Mouse (Mus musculus): ENCODE data around the gene Rhbdl3.
"Not testable (repeated sequence)": the region's sequence is repeated elsewhere in the genome, so short reads cannot be mapped to it uniquely, and the experiment has no call there.

Rhbdl3 gene

DNA sequence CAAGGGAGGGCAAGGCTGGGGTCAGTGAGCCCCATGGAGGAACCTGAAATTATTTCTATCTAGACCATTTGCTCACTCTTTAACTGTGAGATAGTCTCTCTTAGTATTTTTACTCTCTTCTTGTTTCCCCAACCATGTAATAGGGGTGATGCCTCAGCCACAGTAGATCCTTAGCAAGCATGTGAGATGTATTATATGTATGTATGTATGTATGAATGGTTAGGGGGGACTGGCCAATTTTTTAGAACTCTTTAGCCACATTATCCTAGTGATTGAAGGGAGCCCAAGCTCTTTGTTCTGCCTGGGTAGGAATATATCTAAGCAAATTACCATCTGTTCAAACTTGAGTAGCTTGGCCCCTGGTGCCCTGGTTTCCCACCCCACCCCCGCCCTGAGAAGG is 12.8 kb downstream of the Rhbdl3 start:
- no peak for DNase-seq

DNA sequence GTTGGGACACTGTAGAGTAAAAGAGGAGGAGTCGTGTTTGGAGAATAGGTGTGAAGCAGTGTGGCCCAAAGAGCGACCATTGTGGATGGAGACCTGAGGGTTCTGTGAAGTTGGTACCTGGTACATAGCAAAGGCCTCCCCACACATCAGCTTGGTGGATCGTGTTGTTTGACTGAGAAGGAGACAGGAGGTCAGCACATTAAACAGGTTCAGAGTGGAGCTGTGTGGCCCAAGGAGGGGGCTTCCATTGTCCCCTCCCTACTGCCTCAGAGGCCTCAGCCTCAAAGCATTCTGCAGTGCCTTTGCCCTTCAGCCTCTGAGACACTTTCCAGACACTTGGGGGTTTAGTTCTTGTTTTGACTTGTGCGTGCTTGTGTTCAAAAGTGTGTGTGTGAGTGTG is 13.2 kb downstream of the Rhbdl3 start:
- DNase-seq = no peak

DNA sequence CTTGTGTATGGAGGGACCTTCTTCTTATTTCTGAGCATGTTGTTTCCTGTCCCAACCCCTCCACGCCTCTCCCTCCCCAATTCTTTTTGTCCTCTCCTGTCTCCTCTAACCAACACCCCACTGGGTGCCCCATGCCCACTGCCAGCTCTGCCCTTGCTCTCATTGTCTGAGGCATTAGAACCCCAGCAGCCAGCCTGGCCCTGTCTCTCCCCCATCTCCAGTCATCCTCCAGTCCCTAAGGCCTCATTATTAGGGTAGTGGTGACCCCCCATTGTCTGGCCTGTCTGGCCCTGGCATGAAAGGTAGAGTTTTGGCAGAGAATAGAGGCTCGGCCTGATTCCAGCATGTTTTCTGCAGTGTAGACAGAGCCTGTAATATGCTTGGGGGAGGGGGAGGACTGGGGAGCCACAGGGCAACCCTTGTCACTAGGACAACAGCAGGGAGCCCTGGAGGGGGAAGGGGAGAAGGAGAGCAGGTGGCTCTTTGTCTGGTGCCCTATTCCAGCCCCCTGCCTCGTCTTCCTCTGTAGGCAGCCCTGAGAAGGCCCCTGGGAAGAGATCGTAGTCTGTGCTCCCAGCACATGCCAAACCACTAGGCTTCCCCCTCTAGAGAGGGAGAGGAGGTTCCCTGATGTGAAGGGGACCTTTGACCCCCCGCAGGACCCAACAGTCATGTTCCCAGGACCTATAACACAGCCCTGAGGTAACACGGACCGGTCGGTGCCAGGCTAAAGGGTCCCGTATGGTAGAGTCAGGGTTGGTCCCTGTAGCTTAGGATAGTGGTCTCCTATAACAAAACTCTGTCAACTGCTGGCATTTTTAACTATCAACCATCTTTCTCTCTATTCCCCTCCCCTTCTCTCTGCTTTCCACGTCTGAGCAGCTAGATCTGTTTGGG is 15.3 kb downstream of the Rhbdl3 start:
- no peak for DNase-seq

DNA sequence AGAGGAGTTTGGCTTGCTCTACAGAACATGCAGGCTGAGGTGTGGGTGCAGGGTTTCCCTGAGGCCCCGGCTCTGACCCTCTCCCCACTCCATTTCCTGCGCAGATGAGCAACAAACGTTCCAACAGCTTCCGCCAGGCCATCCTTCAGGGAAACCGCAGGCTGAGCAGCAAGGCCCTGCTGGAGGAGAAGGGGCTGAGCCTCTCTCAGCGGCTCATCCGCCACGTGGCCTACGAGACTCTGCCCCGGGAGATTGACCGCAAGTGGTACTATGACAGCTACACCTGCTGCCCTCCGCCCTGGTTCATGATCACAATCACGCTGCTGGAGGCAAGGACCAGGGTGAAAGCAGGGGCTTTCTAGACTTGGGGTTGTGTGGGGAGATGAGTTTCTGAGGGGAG is 22.5 kb downstream of the Rhbdl3 start:
- peak in 1 of 2 experiments; percentile 4 for DNase-seq

DNA sequence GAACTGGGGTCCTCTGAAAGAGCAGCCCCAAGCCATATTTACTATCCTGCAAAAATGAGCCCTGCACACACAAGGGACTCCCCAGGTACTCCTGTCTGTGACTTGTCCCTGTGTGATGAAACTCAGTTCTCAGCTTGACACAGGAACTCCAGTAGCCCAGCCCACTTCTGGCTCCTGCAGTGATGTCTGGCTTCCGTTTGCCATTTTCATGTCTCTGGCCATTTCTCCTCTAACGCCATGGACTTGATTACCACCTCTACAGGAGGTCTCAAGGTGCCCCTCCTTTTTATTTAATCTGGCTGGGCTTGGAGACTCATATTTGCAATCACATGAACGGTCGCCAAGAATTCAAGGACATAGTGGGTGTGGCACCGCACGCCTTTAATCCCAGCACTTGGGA is 23.9 kb downstream of the Rhbdl3 start:
- no peak for DNase-seq

DNA sequence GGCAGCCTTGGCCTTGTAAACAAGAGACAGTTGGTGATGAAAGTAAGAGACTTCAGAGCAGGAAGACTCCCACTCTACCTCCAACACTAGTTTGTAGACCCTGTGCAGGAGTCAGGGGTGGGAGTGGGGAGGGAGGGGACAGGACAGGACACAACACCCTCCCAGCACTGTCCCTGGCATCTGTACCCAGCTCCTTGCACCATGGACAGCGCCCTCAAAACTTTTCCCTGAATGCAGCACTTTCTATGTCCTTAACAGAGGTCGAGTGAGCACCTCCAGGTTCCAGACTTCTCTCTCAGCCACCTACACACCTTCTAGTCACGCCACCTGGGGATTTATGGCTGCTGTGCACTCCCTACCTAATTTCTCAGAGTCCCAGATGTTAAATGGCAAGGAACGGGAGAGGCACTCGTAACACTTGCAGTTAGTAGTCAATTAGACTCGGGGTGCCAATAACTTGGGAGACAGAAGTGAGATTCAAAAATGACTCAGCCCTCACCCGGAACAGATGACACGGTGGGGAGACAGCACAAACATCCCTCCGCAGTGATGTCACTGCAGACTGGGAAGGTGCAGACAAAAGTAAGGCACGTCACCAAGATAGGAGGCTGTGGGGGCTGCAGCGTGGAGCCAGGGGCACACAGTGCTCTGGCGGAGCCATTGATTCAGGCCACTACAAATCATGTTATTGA is 32.1 kb downstream of the Rhbdl3 start:
- DNase-seq = peak in 1 of 2 experiments; percentile 25

DNA sequence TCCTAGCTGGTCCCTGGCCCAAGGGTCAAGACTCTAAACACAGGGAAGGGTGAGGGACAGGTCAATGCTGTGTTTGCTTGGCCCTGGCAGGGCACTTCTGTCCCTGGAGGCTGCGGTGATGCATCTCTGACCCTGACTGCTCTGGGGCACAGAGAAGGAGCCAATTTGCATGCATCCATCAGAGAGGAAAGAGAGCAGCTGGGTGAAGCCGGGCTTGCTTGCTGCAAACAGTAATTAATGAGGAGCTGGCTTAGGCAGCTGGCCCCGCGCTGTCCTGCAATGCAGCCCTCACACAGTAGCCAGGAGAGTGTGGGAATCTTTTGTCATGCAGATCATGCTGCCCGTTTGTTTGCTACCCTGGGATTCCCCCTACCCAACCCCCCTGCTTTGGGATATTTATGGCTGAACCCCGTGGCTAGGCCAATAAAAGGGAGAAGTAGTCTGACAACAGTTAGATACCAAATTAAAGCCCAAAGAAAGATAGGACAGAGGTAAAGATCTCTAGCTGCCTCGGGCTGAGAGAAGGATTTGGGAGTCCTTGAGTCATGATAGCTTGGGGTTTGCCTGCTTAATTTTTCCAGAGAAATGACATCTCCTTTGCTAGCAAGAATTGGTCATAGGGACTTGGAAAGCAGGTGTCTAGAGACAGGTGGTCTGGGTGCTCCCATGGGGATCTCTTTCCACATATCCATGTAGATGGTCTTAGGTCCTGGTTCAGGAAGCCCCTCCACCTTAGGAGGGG is 35.1 kb downstream of the Rhbdl3 start:
- no peak for DNase-seq

DNA sequence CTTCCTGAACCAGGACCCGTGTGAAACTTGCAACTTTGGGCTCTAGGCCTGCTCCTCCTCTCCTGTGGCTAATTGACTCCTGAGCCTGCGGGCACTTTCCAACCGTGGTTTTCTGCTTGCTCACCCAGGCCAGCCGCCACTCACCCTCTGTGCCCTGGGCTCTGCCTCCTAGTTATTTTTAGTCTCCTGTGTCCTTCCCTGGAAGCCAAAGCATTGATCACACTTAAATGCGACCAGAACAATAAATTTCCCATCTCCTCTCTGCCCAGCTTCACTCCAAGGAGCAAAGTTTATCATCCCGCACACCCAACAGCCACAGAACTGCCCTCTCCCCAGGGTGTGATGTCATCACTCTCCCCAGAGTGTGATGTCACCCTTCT is 35.6 kb downstream of the Rhbdl3 start:
- DNase-seq = no peak

DNA sequence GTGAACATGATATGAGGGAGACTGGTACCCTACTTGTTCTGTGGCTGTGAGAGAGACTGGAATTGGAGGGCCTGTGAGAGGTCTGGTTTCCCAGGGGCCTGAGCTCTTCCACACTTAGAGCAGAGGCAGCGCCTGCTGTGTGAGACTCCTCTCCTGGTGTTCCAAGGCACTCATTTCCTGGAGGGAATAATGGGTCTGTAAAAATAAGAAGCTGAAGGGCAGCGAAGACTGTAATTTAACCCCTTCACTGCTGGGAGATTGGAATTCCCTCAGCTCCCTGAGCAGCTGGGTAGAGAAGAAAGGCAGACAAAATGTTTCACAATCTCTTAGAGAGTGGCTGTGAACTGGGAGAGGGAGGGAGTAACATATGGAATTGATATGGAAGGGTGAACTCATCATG is 41.8 kb downstream of the Rhbdl3 start:
- no peak for DNase-seq

DNA sequence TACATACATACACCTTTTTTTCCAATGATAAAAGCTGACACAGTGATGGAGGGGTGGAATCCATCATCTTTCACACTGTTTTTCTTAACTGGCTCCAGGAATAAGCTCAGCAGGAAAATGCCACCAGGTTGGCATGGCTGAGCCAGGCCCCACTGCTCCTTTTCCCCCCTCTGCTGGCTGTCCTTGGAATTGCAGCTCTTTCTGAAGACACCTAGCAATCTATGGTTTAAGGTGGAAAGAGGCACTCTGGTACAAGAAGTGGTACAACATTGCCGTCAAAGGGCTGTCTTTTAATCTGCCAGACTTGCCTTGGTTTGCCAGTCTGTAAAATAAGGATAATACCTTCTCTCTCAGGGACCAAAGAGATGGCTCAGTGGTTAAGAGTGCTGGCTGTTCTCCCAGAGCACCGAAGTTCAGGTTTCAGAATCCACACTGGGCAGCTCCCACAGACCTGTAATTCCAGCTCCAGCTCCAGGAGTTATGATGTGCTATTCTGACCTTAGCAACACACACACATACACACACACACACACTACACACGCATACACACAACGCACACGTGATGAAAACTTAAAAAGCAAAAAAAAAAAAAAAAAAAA is 51.2 kb downstream of the Rhbdl3 start:
- peak; percentile 74 to 96 for DNase-seq

DNA sequence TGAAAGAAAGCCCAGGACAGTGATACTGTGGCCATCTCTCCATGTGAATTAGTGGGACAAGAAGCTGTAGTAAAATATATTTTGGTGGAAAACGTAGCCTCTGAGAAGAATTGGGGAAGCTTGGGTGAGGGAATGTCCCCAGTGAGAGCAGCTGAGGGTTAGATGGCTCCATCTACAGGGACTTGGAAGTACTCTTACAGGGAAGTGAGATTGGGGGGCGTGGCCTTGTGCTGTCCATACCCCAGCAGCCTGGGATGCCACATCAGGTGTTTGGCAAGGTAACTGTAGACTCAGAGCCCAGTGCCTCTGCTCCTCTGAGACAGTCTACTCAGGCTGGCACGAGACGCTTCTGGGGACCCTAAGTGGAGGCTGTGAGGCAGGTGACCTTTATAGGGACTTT is 54.1 kb downstream of the Rhbdl3 start:
- peak in 1 of 2 experiments; percentile 37 for DNase-seq

DNA sequence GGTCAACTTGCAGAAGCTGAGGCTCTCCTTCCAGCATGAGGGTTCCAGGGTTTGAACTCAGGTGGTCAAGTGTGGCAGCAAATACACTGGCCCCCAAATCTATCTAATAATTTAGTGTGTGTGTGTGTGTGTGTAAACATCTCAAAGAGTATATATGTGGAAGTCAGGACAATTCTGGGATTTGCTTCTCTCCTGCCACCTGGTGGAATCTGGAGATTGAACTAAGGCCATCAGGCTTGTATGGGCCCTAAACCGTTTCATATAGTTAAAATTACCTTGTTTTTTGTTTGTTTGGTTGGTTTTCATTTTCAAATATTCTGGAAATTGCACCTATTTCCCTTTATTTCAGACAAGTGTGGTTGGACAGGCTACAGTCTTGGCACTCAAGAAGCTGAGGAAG is 68.2 kb downstream of the Rhbdl3 start:
- DNase-seq = no peak

DNA sequence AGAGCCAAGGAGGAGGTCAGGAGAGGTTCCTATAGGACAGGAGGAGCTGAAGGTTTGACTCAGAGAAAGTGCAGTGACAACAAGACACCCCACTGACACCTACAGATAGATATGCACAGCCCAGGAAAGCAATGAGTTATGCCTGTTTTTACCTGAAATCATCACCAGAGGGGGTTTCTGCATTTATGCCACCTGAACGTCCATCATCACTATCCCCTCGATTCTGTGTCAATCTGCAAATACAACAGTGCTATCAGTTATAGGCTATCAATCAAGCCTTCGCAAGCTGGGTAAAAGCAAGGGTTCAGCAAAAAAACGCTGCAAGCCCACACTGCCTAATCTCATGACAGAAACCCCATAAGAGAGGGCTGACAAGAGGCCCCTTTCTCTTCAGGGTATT is 75.9 kb downstream of the Rhbdl3 start:
- no peak for DNase-seq

DNA sequence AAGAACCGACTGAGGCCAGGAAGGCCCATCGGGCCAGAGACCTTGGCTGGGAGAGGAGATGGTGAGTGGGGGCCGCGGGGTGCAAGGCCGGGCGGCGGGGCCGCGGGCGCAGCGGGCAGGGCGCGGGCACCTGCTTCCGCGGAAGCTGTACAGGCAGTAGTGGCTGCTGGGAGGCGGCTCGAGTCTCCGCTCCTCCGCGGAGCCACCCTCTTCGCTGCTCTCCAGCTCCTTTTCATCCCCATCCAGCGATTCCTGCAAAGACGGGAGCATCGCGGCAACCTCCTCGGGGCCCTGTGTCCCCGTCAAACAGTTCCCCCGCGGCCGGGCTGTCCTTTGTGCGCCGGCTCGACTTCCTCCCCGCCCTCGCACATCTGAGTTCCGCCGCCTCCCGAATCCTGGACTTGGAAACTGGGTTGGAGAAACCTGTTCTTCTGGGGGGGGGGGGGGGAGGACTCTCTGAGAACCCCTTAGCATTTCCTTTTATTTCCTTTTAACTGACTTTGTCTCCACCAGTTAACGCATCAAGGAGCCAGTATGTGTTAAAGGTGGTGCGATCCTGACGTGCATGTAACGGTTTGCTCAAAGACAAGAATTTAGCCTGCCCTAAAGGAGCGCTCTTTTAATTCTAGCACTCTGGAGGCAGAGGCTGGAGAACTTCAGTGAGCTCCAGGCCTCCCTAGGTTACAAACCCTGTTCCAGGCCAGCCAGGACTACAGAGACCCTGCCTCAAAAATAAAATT is 77.2 kb downstream of the Rhbdl3 start, which contains the start of gene 5730455P16Rik:
TSS of gene 5730455P16Rik (minus strand) at position 323 of the 740 bp plus-strand sequence.
- DNase-seq = peak; percentile 82 to 91

DNA sequence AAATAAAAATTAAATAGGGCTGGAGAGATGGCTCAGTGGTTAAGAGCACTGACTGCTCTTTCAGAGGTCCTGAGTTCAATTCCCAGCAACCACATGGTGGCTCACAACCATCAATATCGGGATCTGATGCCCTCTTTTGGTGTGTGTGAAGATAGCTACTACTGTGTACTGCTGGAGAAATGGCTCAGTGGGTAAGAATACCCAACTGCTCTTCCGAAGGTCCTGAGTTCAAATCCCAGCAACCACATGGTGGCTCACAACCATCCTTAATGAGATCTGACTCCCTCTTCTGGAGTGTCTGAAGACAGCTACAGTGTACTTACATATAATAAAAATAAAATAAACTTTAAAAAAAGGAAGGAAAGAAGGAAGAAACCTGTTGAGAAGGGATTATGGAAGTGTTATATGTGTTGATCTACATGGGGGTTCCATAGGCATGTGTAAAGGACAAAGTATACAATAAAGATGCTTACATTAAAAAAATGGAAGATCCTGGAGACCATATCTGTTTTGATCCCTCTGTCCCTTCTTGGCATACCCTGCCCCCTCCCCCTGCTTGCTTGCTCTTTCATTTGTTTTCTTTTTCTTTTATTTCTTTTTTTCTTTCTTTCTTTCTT is 77.8 kb downstream of the Rhbdl3 start:
- not testable (repeated sequence) for DNase-seq

DNA sequence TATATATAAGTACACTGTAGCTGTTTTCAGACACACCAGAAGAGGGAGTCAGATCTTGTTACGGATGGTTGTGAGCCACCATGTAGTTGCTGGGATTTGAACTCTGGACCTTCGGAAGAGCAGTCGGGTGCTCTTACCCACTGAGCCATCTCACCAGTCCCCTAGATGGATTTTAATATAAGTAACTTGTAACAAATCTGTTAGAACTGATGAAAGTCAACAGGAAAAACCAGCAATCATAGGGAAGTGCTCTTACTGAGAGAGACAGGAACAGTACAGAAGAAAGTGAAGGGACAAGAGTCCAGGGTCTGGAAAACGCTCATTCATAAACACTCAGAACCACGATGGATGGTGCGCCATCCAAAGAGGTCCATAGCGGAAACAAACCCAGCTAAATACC is 78.5 kb downstream of the Rhbdl3 start:
- not testable (repeated sequence) for DNase-seq

DNA sequence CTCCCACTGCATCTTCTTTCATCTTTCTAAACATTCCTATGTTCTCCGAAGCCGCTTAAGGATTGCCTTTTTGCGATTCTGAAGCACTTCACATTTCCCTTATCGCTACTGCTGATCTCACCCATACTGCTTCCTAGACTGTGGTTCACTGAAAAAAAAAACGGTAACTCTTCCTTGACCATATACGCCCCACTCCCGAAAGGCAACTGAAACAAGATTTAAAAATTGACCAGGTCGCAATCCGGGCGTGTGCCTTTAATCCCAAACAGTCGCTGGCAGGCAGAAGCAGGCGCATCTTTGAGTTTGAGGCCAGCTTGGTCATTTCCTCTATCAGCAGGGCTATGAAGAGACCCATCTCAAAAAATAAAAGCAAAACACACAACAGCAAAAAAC is 81.9 kb downstream of the Rhbdl3 start:
- DNase-seq = peak; percentile 35 to 44

DNA sequence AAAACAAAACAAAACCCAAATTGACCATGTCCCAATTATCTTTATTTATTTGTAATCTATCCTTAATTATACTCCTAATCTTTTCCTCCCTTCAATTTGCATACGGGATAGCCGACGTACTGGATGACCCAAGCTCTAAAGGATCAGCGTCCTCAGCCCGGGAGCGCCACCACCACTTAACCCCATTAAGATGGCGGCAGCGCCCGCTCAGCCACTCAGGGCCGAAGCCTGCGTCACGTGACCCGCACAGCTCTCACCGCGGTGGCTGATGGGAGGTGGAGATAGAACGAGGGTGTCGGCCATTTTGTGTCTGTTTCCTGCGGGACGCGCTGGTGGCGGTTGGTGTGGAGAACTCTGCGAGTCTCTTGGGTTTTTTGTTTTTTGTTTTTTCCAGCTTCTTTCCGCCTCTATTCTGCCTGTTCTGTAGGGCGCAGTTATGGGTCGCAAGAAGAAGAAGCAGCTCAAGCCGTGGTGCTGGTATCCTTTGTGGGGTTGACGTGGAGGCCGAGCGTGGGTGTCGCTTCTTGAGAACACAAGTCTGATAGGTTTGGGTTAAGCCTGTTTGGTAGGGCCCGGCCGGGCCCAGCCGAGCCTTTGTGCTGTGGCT is 82.4 kb downstream of the Rhbdl3 start, which contains the start of gene Zfp207:
TSS of gene Zfp207 (plus strand) at position 261 of the 607 bp plus-strand sequence.
- peak; percentile 99 for DNase-seq

DNA sequence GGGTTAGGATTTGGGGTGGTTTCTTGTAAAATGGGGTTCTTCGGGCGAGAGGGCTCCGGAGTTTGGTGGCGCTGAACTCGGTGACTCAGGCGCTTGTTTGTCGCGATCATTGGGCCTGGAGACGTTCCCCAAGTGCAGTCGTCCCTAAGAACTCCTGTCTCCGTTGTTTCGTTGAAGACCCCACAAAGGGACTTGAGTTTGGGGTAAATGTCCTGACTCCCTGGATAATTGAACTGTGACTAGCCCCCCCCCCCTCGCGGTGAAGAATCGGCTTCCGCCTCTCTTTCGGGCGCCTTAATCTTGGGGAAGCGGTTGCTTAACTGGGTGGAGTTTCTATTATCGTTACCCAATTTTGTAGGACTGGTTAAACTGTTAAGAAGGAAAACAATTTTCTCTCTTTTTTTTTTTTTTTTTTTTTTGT is 82.9 kb downstream of the Rhbdl3 start:
- DNase-seq = peak in 1 of 2 experiments; percentile 56

DNA sequence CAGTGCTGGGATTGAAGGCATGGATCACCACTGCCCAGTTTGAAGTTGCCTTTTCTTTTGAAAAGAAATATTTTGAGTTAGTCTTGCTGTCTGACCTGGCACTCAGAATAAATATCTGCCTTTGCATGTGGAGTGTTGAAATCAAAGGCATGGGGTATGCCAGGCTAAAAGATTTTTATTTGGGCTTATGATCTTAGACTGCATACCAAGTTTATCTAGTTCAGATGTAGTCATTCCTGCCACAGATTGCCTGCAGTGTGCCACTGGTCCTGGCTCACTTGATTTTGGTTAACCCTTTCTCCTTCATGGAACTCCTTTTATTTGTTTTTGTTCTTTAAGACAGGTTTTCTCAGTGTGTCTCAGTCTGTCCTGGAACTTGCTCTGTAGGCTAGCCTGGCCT is 83.7 kb downstream of the Rhbdl3 start:
- peak in 1 of 2 experiments; percentile 10 for DNase-seq

DNA sequence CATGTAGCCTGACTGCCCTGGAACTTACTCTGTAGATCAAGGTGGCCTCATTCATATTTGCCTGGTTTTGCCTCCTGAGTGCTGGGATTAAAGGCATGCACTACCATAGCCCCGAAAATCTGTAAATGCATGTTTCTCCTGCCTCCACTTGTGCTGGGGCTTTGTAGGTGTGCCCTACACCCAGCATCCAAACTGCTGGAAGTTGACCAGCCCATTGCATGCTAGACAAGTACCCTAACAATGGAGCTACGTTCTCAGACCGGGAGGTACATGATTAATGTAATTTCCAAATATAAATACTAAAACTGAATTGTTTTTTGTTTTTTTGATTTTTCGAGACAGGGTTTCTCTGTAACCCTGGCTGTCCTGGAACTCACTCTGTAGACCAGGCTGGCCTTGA is 84.3 kb downstream of the Rhbdl3 start:
- DNase-seq = peak in 1 of 2 experiments; percentile 5

Data from kidney, postnatal 36 days (tissue).